Mouse (Mus musculus) natural killer cell, adult 2 months (primary cell): ENCODE measurements around the gene Zer1.

Source experiments
- DNase-seq, 2 experiments: peaks; one replicate each; pipeline ENCODE4 v3.0.0; 2022; ENCODE audit warnings: low spot score in 2 of 2

Gene Zer1

GRCm38 (mm10) chr2:30051992-30052761, 72.2 kb downstream of the Zer1 start:
- no peak for DNase-seq

GRCm38 (mm10) chr2:30049831-30050230, 74.6 kb downstream of the Zer1 start:
- no peak for DNase-seq

- peak; percentile 95 to 96 for DNase-seq
Observed at GRCm38 (mm10) chr2:30048699-30049388, 75.5 kb downstream of the Zer1 start, which contains the start of gene Wdr34. Wdr34 (minus strand) TSS chr2:30048881.

GRCm38 (mm10) chr2:30048101-30048501, 76.3 kb downstream of the Zer1 start:
- DNase-seq: peak in 1 of 2 experiments; percentile 21
